Mouse (Mus musculus) limb, embryonic 15.5 days (tissue): ENCODE measurements around the gene Ly75. TPM values are rescaled to one million over a fixed set of nuclear protein-coding genes. Genes with fewer than 3 reads are reported as not detected.
A peak's percentile ranks its signal among the peaks of the same experiment; 100 is the strongest.

Experiments used
- ATAC-seq: fragments of 200-750 bp; cut with Nextera tagmentation; 2 replicates; pipeline ENCODE4 v1.8.0; 2017; ENCODE audit warnings: low read depth, moderate TSS enrichment; ENCODE audit not compliant: insufficient number of reproducible peaks, low FRiP score, low TSS enrichment
- H3K27ac ChIP-seq: fragments of 300-500 bp; sonication (generic); 2 replicates; pipeline ENCODE4 v1.5.1; 2015; ENCODE audit warnings: moderate library complexity, mild to moderate bottlenecking, inconsistent platforms
- H3K27me3 ChIP-seq: fragments of 300-500 bp; sonication (generic); 2 replicates; pipeline ENCODE4 v1.6.1; 2015; ENCODE audit warnings: inconsistent platforms
- H3K36me3 ChIP-seq: fragments of 300-500 bp; sonication (generic); 2 replicates; pipeline ENCODE4 v1.6.1; 2015; ENCODE audit warnings: inconsistent platforms
- H3K4me1 ChIP-seq: fragments of 300-500 bp; sonication (generic); 2 replicates; pipeline ENCODE4 v1.6.1; 2015; ENCODE audit warnings: inconsistent platforms
- H3K4me2 ChIP-seq: fragments of 300-500 bp; sonication (generic); 2 replicates; pipeline ENCODE4 v1.6.1; 2015; ENCODE audit warnings: mild to moderate bottlenecking, inconsistent platforms
- H3K4me3 ChIP-seq: fragments of 300-500 bp; sonication (generic); 2 replicates; pipeline ENCODE4 v1.5.1; 2015; ENCODE audit warnings: mild to moderate bottlenecking, inconsistent platforms
- H3K9ac ChIP-seq: fragments of 300-500 bp; sonication (generic); 2 replicates; pipeline ENCODE4 v1.6.1; 2015; ENCODE audit warnings: inconsistent platforms
- H3K9me3 ChIP-seq: fragments of 300-500 bp; sonication (generic); 2 replicates; pipeline ENCODE4 v1.6.1; 2016; ENCODE audit warnings: inconsistent platforms
- WGBS: fragments of 180-500 bp; shearing (Covaris S2); methylation state at CpG from one replicate; pipeline ENCODE4 v1.1.7; 2015; 5-methylcytosine and 5-hydroxymethylcytosine counted together
- polyA plus RNA-seq: library from polyadenylated mRNA; unstranded; fragments of >200 nt; fragmentation: Nextera tagmentation; extraction: Ambion mirVana; gene quantifications from 2 replicates; pipeline ENCODE4 v1.2.1, GENCODE M21; 2015

The Ly75 gene
- polyA plus RNA-seq, 1 experiment from 2014 or later: 0.73 TPM

DNA sequence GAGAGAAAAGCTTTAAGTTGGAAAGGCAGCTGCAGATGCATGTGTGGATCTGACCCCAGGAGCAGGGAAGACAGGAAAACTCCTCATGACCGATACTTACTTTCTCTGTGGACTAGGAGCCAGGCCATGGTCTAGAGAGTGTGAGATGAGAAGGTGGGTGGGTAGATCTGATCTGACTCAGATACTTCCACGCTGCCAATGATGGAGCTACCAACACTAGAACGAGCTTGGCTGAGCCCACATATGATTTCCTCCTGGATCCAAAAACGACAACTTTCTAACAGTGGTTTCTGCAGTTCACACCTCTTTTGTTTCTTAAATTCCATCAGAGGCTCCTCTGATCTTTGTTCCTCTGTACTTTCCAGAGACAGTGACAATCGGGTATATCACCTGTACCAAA, 18.6 kb upstream of the Ly75 start:
- H3K9ac ChIP-seq: no peak overlapping the region
- no peak overlapping the region for H3K4me3 ChIP-seq
- no peaks in the 10 kb centered on the region for H3K27me3 ChIP-seq
- H3K4me2 ChIP-seq: no peak overlapping the region
- no peak overlapping the region for H3K27ac ChIP-seq
- H3K9me3 ChIP-seq: no peaks in the 10 kb centered on the region
- H3K36me3 ChIP-seq: no peaks in the 10 kb centered on the region
- 77% methylated on average over 5 of the region's 5 CpGs for WGBS
- no peak for ATAC-seq
- H3K4me1 ChIP-seq: no peaks in the 10 kb centered on the region

DNA sequence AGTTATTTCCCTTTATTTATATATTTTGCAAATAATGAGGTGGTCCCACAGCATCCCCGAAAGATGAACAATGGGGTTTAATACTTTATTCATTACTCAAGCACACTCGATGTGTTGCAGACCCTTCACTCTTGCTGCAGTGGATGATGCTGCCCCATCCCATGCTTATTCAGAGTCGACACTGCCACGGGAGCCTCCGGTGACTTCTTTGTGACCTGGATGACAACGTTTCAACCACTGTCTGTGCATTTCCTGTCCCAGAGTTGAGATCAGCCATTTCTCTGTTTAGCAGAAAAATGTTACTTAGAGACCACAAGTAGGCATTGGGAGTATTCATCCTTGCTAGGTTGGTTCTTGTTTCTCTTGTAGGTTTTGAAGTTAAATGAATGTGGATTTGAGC, 10.7 kb upstream of the Ly75 start:
- H3K36me3 ChIP-seq: no peaks in the 10 kb centered on the region
- 77% methylated on average over 6 of the region's 6 CpGs for WGBS
- H3K9me3 ChIP-seq: no peaks in the 10 kb centered on the region
- H3K4me1 ChIP-seq: no peaks in the 10 kb centered on the region
- no peak overlapping the region for H3K9ac ChIP-seq
- H3K27ac ChIP-seq: no peak overlapping the region
- no peak for ATAC-seq
- no peak overlapping the region for H3K4me2 ChIP-seq
- peaks cover 3% of the 10 kb centered on the region; the same call in 1 of the 2 replicates for H3K27me3 ChIP-seq
- no peak overlapping the region for H3K4me3 ChIP-seq

DNA sequence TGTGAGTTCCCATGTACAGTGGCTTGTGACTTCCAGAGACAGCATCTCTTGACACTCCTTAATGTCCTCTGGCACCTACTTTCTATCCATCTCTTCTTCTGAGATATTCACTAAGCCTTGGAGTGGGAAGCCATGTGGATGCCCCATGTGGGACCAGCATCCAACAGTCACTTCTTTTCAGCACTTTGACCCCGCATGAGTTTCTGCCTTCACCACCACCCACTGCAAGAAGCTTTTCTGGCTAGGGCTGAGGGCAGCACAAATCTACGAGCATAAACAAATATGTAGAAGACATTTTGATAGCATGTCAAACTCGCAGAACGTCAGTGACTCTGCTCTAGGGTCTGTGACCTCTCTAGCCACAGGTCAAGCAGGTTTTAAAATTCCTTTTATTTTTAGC, 9.2 kb upstream of the Ly75 start:
- no peak overlapping the region for H3K9ac ChIP-seq
- no peak for ATAC-seq
- H3K4me2 ChIP-seq: no peak overlapping the region
- no peaks in the 10 kb centered on the region for H3K4me1 ChIP-seq
- H3K27ac ChIP-seq: no peak overlapping the region
- H3K27me3 ChIP-seq: peaks cover 3% of the 10 kb centered on the region; the same call in 1 of the 2 replicates
- H3K4me3 ChIP-seq: no peak overlapping the region
- WGBS: 77% methylated on average over 4 of the region's 4 CpGs
- no peaks in the 10 kb centered on the region for H3K36me3 ChIP-seq
- no peaks in the 10 kb centered on the region for H3K9me3 ChIP-seq

DNA sequence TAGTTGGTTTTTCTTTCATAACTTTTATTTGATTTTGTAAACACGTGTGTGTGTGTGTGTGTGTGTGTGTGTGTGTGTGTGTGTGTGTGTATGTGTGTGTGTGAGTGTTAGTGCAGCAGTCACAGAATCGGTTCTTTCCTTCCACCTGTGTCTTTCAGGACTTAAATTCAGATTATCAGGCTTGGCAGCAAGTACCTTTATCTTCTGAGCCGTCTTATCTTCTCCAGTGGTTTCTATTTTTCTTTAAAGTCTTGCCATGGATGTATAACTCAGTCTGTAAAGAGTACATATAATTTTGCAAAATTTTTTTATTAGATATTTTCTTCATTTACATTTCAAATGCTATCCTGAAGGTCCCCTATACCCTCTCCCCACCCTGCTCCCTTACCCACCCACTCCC, 4.3 kb upstream of the Ly75 start:
- 84% methylated on average over 3 of the region's 3 CpGs for WGBS

DNA sequence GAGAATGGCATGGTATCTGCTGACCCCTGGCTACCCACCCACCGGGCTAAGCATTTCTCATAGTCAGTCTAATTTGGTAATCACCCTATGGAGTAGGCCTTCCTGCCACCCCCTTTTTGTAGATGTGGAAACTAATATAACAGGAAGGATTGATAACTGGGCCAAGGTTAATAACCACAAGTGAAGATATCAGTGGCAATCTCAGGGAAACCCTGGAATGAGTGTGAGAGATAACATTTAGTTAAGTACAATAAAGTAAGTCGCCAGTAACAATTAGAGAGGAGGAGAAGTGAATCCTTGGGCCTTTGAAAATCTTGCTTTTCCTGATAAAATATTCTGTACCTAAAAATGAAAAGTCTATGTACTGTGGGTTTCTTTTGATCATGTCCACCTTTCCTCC, 3.7 kb upstream of the Ly75 start:
- Histone ChIP-seq H3K4me1 (peaks cover 11% of the 10 kb centered on the region), H3K4me3 (no peak overlapping the region), H3K27ac (no peak overlapping the region), H3K36me3 (no peaks in the 10 kb centered on the region), H3K27me3 (peaks cover 11% of the 10 kb centered on the region; the same call in 1 of the 2 replicates), H3K9ac (no peak overlapping the region), H3K4me2 (no peak overlapping the region), H3K9me3 (no peaks in the 10 kb centered on the region)
- WGBS: 75% methylated on average over 2 of the region's 2 CpGs
- ATAC-seq: no peak

More for the DNA sequence above, 4.3 kb upstream of the Ly75 start:
- Histone ChIP-seq H3K4me2 (no peak overlapping the region), H3K4me1 (peaks cover 11% of the 10 kb centered on the region), H3K27ac (no peak overlapping the region), H3K27me3 (peaks cover 8% of the 10 kb centered on the region; the same call in 1 of the 2 replicates), H3K36me3 (no peaks in the 10 kb centered on the region), H3K9me3 (no peaks in the 10 kb centered on the region), H3K9ac (no peak overlapping the region), H3K4me3 (no peak overlapping the region)
- ATAC-seq: no peak

DNA sequence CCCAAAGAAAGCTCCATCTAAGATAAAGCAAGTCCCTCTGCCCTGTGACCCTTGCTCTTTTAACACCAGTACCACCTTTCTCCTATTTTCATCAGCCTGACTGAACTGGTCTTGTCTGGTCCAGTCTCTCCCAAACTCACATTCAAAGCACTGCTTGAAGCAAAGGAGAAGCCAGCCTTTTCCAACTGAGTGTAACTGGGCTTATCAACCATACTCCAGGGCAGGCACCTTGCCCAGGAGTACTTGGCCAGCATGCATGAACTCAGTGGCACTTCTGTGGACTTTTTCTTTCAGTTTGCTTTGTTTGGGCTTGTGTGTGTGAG, 1.6 kb upstream of the Ly75 start:
- Histone ChIP-seq H3K9me3 (no peaks in the 10 kb centered on the region), H3K4me1 (peaks cover 11% of the 10 kb centered on the region), H3K4me2 (no peak overlapping the region), H3K9ac (no peak overlapping the region), H3K4me3 (no peak overlapping the region), H3K27me3 (peaks cover 8% of the 10 kb centered on the region; the same call in 1 of the 2 replicates), H3K27ac (no peak overlapping the region), H3K36me3 (no peaks in the 10 kb centered on the region)
- no peak for ATAC-seq

DNA sequence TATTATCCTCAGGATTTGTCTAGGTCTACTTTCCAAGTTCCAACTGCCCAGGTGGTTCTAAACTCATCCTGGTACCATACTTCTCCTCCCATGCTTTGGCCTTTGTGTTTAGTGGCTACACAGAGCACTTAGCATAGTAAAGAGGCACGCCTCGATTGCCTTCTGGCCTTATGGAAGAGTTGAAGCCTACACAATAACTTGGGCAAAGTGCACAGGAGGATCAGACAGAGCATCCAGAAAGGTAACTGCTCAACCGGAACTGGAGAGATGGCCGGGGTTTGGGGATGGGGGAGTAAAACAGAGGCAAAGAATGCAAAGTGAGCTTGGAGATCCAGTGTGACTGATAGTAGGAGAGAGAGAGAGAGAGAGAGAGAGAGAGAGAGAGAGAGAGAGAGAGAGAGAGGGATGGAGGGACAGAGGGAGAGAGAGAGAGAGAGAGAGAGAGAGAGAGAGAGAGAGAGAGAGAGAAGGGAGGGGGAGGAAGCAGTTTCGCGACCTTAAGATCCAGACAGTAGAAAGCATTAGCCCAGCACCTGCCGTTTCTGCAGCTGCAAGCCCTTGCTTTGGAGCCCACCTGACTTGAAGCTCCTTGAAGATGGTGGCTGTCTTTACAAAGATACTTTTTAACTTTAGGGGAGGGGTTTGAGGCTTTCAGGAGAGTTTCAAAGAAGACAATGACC, 1.1 kb upstream of the Ly75 start:
- H3K4me1 ChIP-seq: peaks cover 11% of the 10 kb centered on the region
- 52% methylated on average over 7 of the region's 7 CpGs for WGBS
- no peaks in the 10 kb centered on the region for H3K9me3 ChIP-seq
- ATAC-seq: no peak
- H3K27me3 ChIP-seq: 0 out of 2 replicates have a peak, but pooled peaks cover 8% of the 10 kb centered on the region
- H3K9ac ChIP-seq: no peak overlapping the region
- H3K4me3 ChIP-seq: no peak overlapping the region
- H3K27ac ChIP-seq: no peak overlapping the region
- H3K4me2 ChIP-seq: no peak overlapping the region
- no peaks in the 10 kb centered on the region for H3K36me3 ChIP-seq

DNA sequence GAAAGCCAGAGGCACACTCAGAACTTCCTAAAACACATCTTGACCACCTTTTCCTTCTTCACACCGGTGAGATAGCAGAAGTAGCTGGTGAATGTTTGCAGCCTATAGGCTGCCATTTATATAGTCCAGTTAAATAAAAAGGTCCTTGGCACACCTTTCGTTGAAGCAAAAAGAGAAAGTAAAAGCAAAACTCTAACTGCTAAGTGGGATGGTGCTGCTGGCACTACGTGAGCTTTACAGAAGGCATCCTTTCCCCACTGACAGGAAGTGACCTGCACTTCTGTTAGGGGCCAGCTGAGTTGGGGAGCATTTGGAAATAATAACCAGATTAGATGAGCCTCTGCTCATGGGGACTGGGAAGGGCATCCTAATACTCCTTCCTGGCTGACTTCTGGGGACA, 757 bp downstream of the Ly75 start:
- no peak for ATAC-seq
- H3K9ac ChIP-seq: no peak overlapping the region
- H3K4me2 ChIP-seq: peak overlapping the region; percentile 93; the same call in 1 of the 2 replicates
- peak overlapping the region; percentile 59 for H3K4me3 ChIP-seq
- H3K36me3 ChIP-seq: no peaks in the 10 kb centered on the region
- H3K27ac ChIP-seq: no peak overlapping the region
- H3K9me3 ChIP-seq: no peaks in the 10 kb centered on the region
- peaks cover 11% of the 10 kb centered on the region for H3K4me1 ChIP-seq
- 75% methylated on average over 3 of the region's 3 CpGs for WGBS
- 0 out of 2 replicates have a peak, but pooled peaks cover 8% of the 10 kb centered on the region for H3K27me3 ChIP-seq

DNA sequence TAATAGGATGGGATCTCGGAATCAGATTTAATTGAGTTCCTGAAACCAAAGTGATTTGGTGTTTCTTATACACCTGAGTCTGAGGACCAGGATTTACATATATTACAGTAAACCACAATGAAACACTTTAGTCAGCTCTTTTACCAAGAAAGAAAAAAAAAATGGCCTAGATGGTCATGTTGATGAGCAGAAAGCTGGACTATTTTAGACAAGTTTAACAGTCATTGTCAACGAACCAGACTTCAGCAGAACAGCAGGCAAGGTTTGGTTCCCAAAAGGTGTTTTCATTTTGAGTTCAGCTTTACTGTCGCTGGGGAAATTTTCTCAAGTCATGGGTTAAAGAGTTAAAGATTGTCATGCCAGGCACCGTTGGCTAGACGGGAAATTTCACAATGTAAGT, 5.8 kb downstream of the Ly75 start:
- Histone ChIP-seq H3K36me3 (no peaks in the 10 kb centered on the region), H3K4me1 (no peaks in the 10 kb centered on the region), H3K9me3 (no peaks in the 10 kb centered on the region), H3K4me2 (no peak overlapping the region), H3K27ac (no peak overlapping the region), H3K9ac (no peak overlapping the region), H3K27me3 (0 out of 2 replicates have a peak, but pooled peaks cover 2% of the 10 kb centered on the region), H3K4me3 (no peak overlapping the region)
- no peak for ATAC-seq
- WGBS: 75% methylated on average over 5 of the region's 5 CpGs

DNA sequence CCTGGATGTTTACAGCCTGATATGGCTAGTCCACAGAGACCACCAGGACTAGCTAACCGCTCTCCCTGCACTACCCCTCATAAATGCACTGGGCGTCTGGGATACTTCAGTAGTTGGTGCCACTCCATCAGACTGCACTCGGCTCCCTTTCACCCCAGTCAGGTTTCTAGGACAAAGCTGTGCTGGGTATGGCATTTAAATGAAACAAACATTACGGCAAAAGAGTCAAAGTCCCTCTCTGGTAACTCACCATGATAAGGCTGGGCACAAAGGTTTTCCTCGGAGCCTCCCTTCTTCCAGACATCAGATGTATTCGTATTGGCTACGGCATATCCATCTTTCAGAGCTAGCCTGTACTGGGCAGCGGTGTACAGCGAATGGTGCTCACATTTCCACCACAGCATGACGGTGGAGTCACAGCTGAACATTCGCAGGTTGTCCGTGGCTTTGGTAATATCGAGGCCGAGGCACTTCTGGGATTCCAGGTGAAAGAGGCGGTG, 7.4 kb downstream of the Ly75 start:
- H3K27ac ChIP-seq: no peak overlapping the region
- no peaks in the 10 kb centered on the region for H3K4me1 ChIP-seq
- H3K9ac ChIP-seq: no peak overlapping the region
- H3K4me2 ChIP-seq: no peak overlapping the region
- no peak overlapping the region for H3K4me3 ChIP-seq
- WGBS: 92% methylated on average over 15 of the region's 15 CpGs
- H3K27me3 ChIP-seq: no peaks in the 10 kb centered on the region
- ATAC-seq: no peak
- H3K36me3 ChIP-seq: no peaks in the 10 kb centered on the region
- no peaks in the 10 kb centered on the region for H3K9me3 ChIP-seq

DNA sequence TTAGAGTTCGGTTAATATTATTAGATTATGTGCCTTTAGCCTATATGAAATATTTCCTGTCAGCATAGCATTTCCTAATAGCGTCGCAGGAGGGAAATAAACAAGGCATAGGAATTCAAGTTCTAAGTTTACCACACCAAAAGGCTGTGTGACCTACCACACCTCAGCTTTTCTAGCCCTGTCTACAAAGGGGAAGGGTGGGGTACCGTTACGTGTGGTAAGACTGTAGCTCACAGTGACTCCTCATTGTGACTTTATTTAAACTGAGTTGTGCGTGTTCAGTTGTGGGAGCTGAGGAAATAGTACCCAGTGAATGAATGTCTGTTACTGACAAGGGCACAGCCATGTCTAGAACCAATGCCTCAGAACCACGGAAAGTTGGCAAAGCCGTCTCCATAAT, 8.0 kb downstream of the Ly75 start:
- no peak for ATAC-seq
- 83% methylated on average over 8 of the region's 8 CpGs for WGBS

DNA sequence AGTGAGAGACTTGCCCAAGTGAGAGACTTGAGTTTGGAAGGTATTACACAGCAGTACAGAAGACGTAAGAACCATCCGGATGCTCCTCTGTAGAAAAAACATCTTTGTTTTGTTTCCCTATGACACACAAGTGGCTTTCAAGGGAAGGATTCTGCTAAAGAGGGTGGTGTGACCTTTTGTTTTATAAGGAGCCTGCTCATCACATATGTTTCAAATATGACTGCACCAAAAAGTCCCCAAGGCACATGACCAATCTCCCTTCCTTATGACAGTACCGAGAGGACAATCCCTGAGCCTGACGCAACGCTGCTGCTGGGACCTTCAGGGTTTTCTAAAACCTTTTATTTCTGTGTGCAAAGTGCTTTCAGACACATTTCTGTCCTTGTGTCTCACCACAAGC, 12.9 kb downstream of the Ly75 start:
- Histone ChIP-seq H3K27me3 (no peaks in the 10 kb centered on the region), H3K9me3 (no peaks in the 10 kb centered on the region), H3K36me3 (no peaks in the 10 kb centered on the region), H3K9ac (no peak overlapping the region), H3K4me3 (no peak overlapping the region), H3K4me2 (no peak overlapping the region), H3K27ac (no peak overlapping the region), H3K4me1 (no peaks in the 10 kb centered on the region)
- 93% methylated on average over 5 of the region's 5 CpGs for WGBS
- ATAC-seq: no peak

More for the DNA sequence above, 8.0 kb downstream of the Ly75 start:
- Histone ChIP-seq H3K9me3 (no peaks in the 10 kb centered on the region), H3K9ac (no peak overlapping the region), H3K4me1 (no peaks in the 10 kb centered on the region), H3K36me3 (no peaks in the 10 kb centered on the region), H3K4me3 (no peak overlapping the region), H3K27ac (no peak overlapping the region), H3K4me2 (no peak overlapping the region), H3K27me3 (no peaks in the 10 kb centered on the region)

DNA sequence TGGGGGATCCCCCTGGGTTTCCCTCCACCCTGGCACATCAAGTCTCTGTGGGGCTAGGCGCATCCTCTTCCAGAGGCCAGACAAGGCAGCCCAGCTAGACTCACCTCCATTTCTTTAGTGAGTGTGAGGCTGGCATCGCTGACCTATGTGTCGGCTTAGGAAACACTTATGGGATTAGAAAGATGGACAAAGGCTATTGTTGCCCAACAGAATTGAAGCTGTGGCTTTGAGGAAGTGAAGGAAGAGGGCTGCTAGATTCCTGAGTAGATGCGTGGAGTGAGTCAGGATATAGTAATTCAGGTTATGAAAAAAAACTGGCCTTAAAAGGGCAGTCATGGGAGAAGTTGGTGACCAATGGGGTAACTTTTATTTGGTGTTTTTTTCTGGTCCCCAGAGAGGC, 13.6 kb downstream of the Ly75 start:
- ATAC-seq: no peak
- WGBS: 90% methylated on average over 4 of the region's 4 CpGs

More for the DNA sequence above, 13.6 kb downstream of the Ly75 start:
- no peak overlapping the region for H3K4me3 ChIP-seq
- H3K9ac ChIP-seq: no peak overlapping the region
- H3K4me1 ChIP-seq: no peaks in the 10 kb centered on the region
- H3K27me3 ChIP-seq: no peaks in the 10 kb centered on the region
- H3K27ac ChIP-seq: no peak overlapping the region
- no peak overlapping the region for H3K4me2 ChIP-seq
- H3K9me3 ChIP-seq: no peaks in the 10 kb centered on the region
- no peaks in the 10 kb centered on the region for H3K36me3 ChIP-seq
